Mouse (Mus musculus) midbrain, embryonic 14.5 days (tissue): ENCODE measurements at regions not wholly inside any gene's neighbourhood (a gene's known extent, or its start where the extent isn't known, plus 50 kb on each side); places are given as distances from the start of the nearest gene placed in this dataset.

Experiments
- ATAC-seq: fragments of 200-750 bp; cut with Nextera tagmentation; 2 replicates; pipeline ENCODE4 v1.8.0; 2017; ENCODE audit warnings: moderate number of reproducible peaks, moderate library complexity; ENCODE audit not compliant: low FRiP score, low TSS enrichment
- DNase-seq: peaks from one replicate; pipeline ENCODE4 v3.0.0-alpha.2; 2015
- H3K27ac ChIP-seq: fragments of 300-500 bp; sonication (generic); replicated peaks from 2 replicates; pipeline ENCODE4 v1.5.1; 2014; ENCODE audit warnings: mild to moderate bottlenecking, low read depth, low read length, moderate library complexity
- H3K27me3 ChIP-seq: fragments of 300-500 bp; sonication (generic); 2 replicates; pipeline ENCODE4 v1.6.1; 2014; ENCODE audit warnings: low read length, control low read depth, mixed read lengths; ENCODE audit not compliant: control insufficient read depth, insufficient read depth
- H3K36me3 ChIP-seq: fragments of 300-500 bp; sonication (generic); 2 replicates; pipeline ENCODE4 v1.6.1; 2014; ENCODE audit warnings: low read length, control low read depth; ENCODE audit not compliant: control insufficient read depth, insufficient read depth
- H3K4me1 ChIP-seq: fragments of 300-500 bp; sonication (generic); 2 replicates; pipeline ENCODE4 v1.6.1; 2014; ENCODE audit warnings: mild to moderate bottlenecking, antibody characterized with exemption, low read length, control low read depth; ENCODE audit not compliant: control insufficient read depth, insufficient read depth
- H3K4me2 ChIP-seq: fragments of 300-500 bp; sonication (generic); 2 replicates; pipeline ENCODE4 v1.6.1; 2014; ENCODE audit warnings: mild to moderate bottlenecking, low read length, moderate library complexity
- H3K4me3 ChIP-seq: fragments of 300-500 bp; sonication (generic); replicated peaks from 2 replicates; pipeline ENCODE4 v1.5.1; 2014; ENCODE audit warnings: low read depth, low read length
- H3K9ac ChIP-seq: fragments of 300-500 bp; sonication (generic); replicated peaks from 2 replicates; pipeline ENCODE4 v1.6.1; 2014; ENCODE audit warnings: mild to moderate bottlenecking, low read length, moderate library complexity
- H3K9me3 ChIP-seq: fragments of 300-500 bp; sonication (generic); 2 replicates; pipeline ENCODE4 v1.6.1; 2016; ENCODE audit warnings: low read length, control low read depth, mixed read lengths; ENCODE audit not compliant: control insufficient read depth
- WGBS: fragments of 180-500 bp; shearing (Covaris S2); extraction: QIAGEN DNeasy Blood & Tissue Kit; methylation state at CpG from one replicate; pipeline ENCODE4 v1.1.7; 2014; 5-methylcytosine and 5-hydroxymethylcytosine counted together

- no peaks in the 10 kb centered on the region for H3K36me3 ChIP-seq
- ATAC-seq: no peak
- 64% methylated on average over 3 of the region's 3 CpGs for WGBS
- no peaks in the 10 kb centered on the region for H3K9me3 ChIP-seq
- no peak overlapping the region for H3K4me3 ChIP-seq
- H3K9ac ChIP-seq: no peak overlapping the region
- H3K27me3 ChIP-seq: no peaks in the 10 kb centered on the region
- peaks cover 9% of the 10 kb centered on the region for H3K4me1 ChIP-seq
- no peak for DNase-seq
- H3K4me2 ChIP-seq: no peak overlapping the region
- no peak overlapping the region for H3K27ac ChIP-seq
These were observed 293.1 kb downstream of the Cdh26 start for GRCm38 (mm10) chr2:178723455-178723854.

GRCm38 (mm10) chr2:178724228-178724627, 293.9 kb downstream of the Cdh26 start:
- 18% methylated on average over 5 of the region's 5 CpGs for WGBS
- ATAC-seq: no peak
- no peak overlapping the region for H3K9ac ChIP-seq
- H3K36me3 ChIP-seq: no peaks in the 10 kb centered on the region
- no peak overlapping the region for H3K4me3 ChIP-seq
- H3K27me3 ChIP-seq: no peaks in the 10 kb centered on the region
- H3K27ac ChIP-seq: no peak overlapping the region
- peak; percentile 54 for DNase-seq
- H3K9me3 ChIP-seq: no peaks in the 10 kb centered on the region
- H3K4me1 ChIP-seq: peaks cover 17% of the 10 kb centered on the region
- H3K4me2 ChIP-seq: no peak overlapping the region

GRCm38 (mm10) chr2:178727930-178728793, 297.8 kb downstream of the Cdh26 start:
- ATAC-seq: peak; percentile 82; the same call in 1 of the 2 replicates
- no peak overlapping the region for H3K9ac ChIP-seq
- 0 out of 2 replicates have a peak overlapping the region, but pooled peaks have one; percentile 9 for H3K4me3 ChIP-seq
- peak; percentile 85 for DNase-seq
- H3K27ac ChIP-seq: peak overlapping the region; percentile 61
- peaks cover 21% of the 10 kb centered on the region for H3K4me1 ChIP-seq
- no peaks in the 10 kb centered on the region for H3K9me3 ChIP-seq
- WGBS: 1% methylated on average over 17 of the region's 17 CpGs
- no peaks in the 10 kb centered on the region for H3K36me3 ChIP-seq
- H3K4me2 ChIP-seq: peak overlapping the region; percentile 41
- H3K27me3 ChIP-seq: no peaks in the 10 kb centered on the region

GRCm38 (mm10) chr2:178728794-178729120, 298.4 kb downstream of the Cdh26 start:
- WGBS: 4% methylated on average over 7 of the region's 7 CpGs
- Histone ChIP-seq H3K4me3 (0 out of 2 replicates have a peak overlapping the region, but pooled peaks have one; percentile 9), H3K9me3 (no peaks in the 10 kb centered on the region), H3K27me3 (no peaks in the 10 kb centered on the region), H3K4me2 (peak overlapping the region; percentile 41), H3K4me1 (peaks cover 21% of the 10 kb centered on the region), H3K9ac (no peak overlapping the region; the same call in 1 of the 2 replicates), H3K36me3 (no peaks in the 10 kb centered on the region), H3K27ac (peak overlapping the region; percentile 55)
- ATAC-seq (peak; percentile 69; the same call in 1 of the 2 replicates), DNase-seq (no peak)

- no peak overlapping the region for H3K9ac ChIP-seq
These were observed 304.8 kb downstream of the Cdh26 start for GRCm38 (mm10) chr2:178735099-178735498.

GRCm38 (mm10) chr2:178744617-178745016, 314.3 kb downstream of the Cdh26 start:
- DNase-seq (no peak), ATAC-seq (no peak)
- H3K27ac ChIP-seq: no peak overlapping the region
- H3K36me3 ChIP-seq: no peaks in the 10 kb centered on the region
- no peaks in the 10 kb centered on the region for H3K4me1 ChIP-seq
- no peak overlapping the region for H3K9ac ChIP-seq
- no peak overlapping the region for H3K4me2 ChIP-seq
- no peaks in the 10 kb centered on the region for H3K27me3 ChIP-seq
- no peak overlapping the region for H3K4me3 ChIP-seq
- 83% methylated on average over 4 of the region's 4 CpGs for WGBS
- H3K9me3 ChIP-seq: no peaks in the 10 kb centered on the region

More at GRCm38 (mm10) chr2:178735099-178735498, 304.8 kb downstream of the Cdh26 start:
- H3K4me2 ChIP-seq: no peak overlapping the region
- no peaks in the 10 kb centered on the region for H3K9me3 ChIP-seq
- DNase-seq (no peak), ATAC-seq (no peak)
- H3K27ac ChIP-seq: no peak overlapping the region
- 16% methylated on average over 2 of the region's 2 CpGs for WGBS
- no peaks in the 10 kb centered on the region for H3K27me3 ChIP-seq
- no peak overlapping the region for H3K4me3 ChIP-seq
- no peaks in the 10 kb centered on the region for H3K36me3 ChIP-seq
- H3K4me1 ChIP-seq: no peaks in the 10 kb centered on the region

GRCm38 (mm10) chr2:178745296-178746015, 315.1 kb downstream of the Cdh26 start:
- no peaks in the 10 kb centered on the region for H3K4me1 ChIP-seq
- H3K4me3 ChIP-seq: no peak overlapping the region
- DNase-seq (peak; percentile 42), ATAC-seq (no peak)
- H3K27ac ChIP-seq: no peak overlapping the region
- H3K4me2 ChIP-seq: no peak overlapping the region
- no peaks in the 10 kb centered on the region for H3K9me3 ChIP-seq
- H3K36me3 ChIP-seq: no peaks in the 10 kb centered on the region
- no peaks in the 10 kb centered on the region for H3K27me3 ChIP-seq
- WGBS: 24% methylated on average over 14 of the region's 14 CpGs
- H3K9ac ChIP-seq: no peak overlapping the region

- H3K27ac ChIP-seq: no peak overlapping the region
- no peaks in the 10 kb centered on the region for H3K27me3 ChIP-seq
- WGBS: 86% methylated on average over 1 of the region's 1 CpGs
- no peak overlapping the region for H3K4me3 ChIP-seq
- no peaks in the 10 kb centered on the region for H3K4me1 ChIP-seq
- no peak overlapping the region for H3K9ac ChIP-seq
- ATAC-seq (no peak), DNase-seq (no peak)
- H3K9me3 ChIP-seq: no peaks in the 10 kb centered on the region
- no peaks in the 10 kb centered on the region for H3K36me3 ChIP-seq
- H3K4me2 ChIP-seq: no peak overlapping the region
These were observed 320.9 kb downstream of the Cdh26 start for GRCm38 (mm10) chr2:178751247-178751646.
